Mouse (Mus musculus): ENCODE measurements around the gene Enc1. TPM values are rescaled to one million over a fixed set of nuclear protein-coding genes. Genes with fewer than 3 reads are reported as not detected.

Enc1 gene
- polyA plus RNA-seq (2015; fragmentation: Nextera tagmentation; extraction: Ambion mirVana): 39.3 and 42.7 TPM in 2 replicates

DNA sequence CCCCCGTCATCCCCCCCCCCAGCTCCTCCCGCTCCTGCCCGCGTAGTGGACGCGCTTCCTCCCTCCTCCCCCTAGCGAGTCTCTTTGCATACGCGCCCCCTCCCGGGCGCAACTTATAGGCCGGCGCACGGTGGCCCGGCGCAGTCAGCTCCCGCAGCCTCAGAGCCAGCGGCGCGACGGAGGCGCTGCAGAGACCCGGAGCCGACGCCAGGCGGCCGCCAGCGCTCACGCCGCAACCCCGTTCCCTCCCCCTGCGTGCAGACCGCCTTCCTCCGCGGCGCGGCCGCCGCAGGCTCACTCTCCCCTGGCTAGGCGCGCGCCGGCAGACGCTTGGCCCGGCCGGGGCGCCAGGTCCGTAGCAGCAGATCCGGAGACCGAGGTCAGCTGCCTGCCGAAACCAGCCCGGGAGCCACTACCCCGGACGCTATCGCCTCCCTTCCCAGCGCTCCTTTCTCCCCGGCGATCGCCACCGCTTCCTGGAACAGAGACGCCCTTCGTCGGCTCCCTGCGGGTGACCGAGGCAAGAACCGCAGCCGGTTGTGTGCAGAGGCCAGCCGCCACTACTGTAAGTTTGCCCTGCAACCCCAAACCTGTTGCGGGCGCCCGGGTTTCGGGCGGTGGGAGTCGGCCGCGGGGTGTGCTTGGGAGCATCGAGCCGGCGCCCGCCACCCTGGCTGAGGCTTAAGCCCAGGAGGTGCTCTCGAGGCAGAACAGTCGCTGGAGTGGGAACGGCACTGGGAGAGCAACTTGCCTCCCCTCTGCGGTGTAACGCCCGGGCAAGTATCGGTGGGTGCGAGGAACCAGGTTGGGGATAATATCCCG is at the start of gene Enc1:
Enc1 (plus strand) TSS at position 141 of the 822 bp plus-strand sequence.

DNA sequence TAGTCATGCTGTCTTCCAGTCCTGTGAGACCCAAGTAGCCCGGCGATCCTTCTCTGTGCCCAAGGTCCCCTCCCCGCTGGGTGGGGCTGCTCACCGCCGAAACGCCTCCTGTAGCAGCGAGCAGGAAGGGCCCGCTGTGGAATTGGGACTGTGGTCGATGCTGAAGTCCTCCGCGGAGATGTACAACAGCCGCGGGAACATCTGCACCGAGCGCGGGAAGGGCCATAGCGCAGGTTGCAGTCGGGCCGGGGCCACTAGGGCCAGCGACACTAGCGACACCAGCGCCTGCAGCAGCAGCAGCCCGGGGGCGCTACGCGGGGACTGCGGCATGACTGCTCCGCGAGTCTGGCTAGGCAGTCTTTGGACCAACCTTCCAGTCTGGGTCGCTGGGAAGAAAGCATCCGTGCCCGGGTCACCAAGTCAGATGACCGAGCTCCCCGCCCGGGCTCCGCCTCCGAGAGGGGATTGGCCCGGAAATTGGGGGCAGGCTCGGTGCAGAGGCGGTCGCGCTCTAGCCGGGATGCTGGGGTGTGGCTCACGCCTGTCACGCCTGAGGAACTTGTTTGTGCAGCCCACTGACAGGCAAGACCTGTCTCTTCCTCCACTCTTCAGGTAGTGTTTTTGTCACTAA is 42.9 kb upstream of the Enc1 start, which contains the start of gene Hexb:
Hexb (minus strand) TSS at position 426 of the 631 bp plus-strand sequence.

Other genes starting within 250 kb of the Enc1 start
- not detected in 2 replicates for gene 1700029F12Rik, start 206.7 kb upstream of the Enc1 start, polyA plus RNA-seq (2015; fragmentation: Nextera tagmentation; extraction: Ambion mirVana)
- gene Fam169a, start 173.8 kb upstream of the Enc1 start, polyA plus RNA-seq (2015; fragmentation: Nextera tagmentation; extraction: Ambion mirVana): 24.4 and 24.6 TPM in 2 replicates
- 1.4 and 1.5 TPM in 2 replicates for gene Gm6169, start 141.9 kb upstream of the Enc1 start, polyA plus RNA-seq (2015; fragmentation: Nextera tagmentation; extraction: Ambion mirVana)
- 24.2 and 26.6 TPM in 2 replicates for gene Gfm2, start 103.2 kb upstream of the Enc1 start, polyA plus RNA-seq (2015; fragmentation: Nextera tagmentation; extraction: Ambion mirVana)
- 41.7 and 43.7 TPM in 2 replicates for gene Nsa2, start 103.2 kb upstream of the Enc1 start, polyA plus RNA-seq (2015; fragmentation: Nextera tagmentation; extraction: Ambion mirVana)
- 80.5 and 88.2 TPM in 2 replicates for gene Hexb, start 42.7 kb upstream of the Enc1 start, polyA plus RNA-seq (2015; fragmentation: Nextera tagmentation; extraction: Ambion mirVana)

Data from neural tube, postnatal 0 days (tissue).